Mouse (Mus musculus) hindbrain, embryonic 16.5 days (tissue): ENCODE data around the gene Sdk2. TPM values are rescaled to one million over a fixed set of nuclear protein-coding genes. Genes with fewer than 3 reads are reported as not detected.

Source experiments
- ATAC-seq: fragments of 200-750 bp; cut with Nextera tagmentation; 2 replicates; pipeline ENCODE4 v1.8.0; 2017; ENCODE audit warnings: moderate TSS enrichment, moderate library complexity
- H3K27ac ChIP-seq: fragments of 300-500 bp; sonication (generic); 2 replicates; pipeline ENCODE4 v1.5.1; 2014; ENCODE audit warnings: low read depth, mild to moderate bottlenecking, control low read depth, low read length, moderate library complexity
- H3K27me3 ChIP-seq: fragments of 300-500 bp; sonication (generic); replicated peaks from 2 replicates; pipeline ENCODE4 v1.6.1; 2014; ENCODE audit warnings: low read length; ENCODE audit not compliant: control insufficient read depth, insufficient read depth
- H3K36me3 ChIP-seq: fragments of 300-500 bp; sonication (generic); 2 replicates; pipeline ENCODE4 v1.6.1; 2014; ENCODE audit warnings: mild to moderate bottlenecking, low read length, moderate library complexity, mixed read lengths; ENCODE audit not compliant: control insufficient read depth, insufficient read depth
- H3K4me1 ChIP-seq: fragments of 300-500 bp; sonication (generic); 2 replicates; pipeline ENCODE4 v1.6.1; 2014; ENCODE audit warnings: low read depth, low read length; ENCODE audit not compliant: control insufficient read depth, insufficient read depth
- H3K4me2 ChIP-seq: fragments of 300-500 bp; sonication (generic); 2 replicates; pipeline ENCODE4 v1.6.1; 2014; ENCODE audit warnings: mild to moderate bottlenecking, low read length, control low read depth, moderate library complexity
- H3K4me3 ChIP-seq: fragments of 300-500 bp; sonication (generic); 2 replicates; pipeline ENCODE4 v1.5.1; 2014; ENCODE audit warnings: mild to moderate bottlenecking, low read length, control low read depth, moderate library complexity
- H3K9ac ChIP-seq: fragments of 300-500 bp; sonication (generic); 2 replicates; pipeline ENCODE4 v1.6.1; 2014; ENCODE audit warnings: low read depth, mild to moderate bottlenecking, control low read depth, low read length, moderate library complexity
- H3K9me3 ChIP-seq: fragments of 300-500 bp; sonication (generic); 2 replicates; pipeline ENCODE4 v1.6.1; 2014; ENCODE audit warnings: mild to moderate bottlenecking, low read length, moderate library complexity; ENCODE audit not compliant: control insufficient read depth
- WGBS: fragments of 180-500 bp; shearing (Covaris S2); extraction: QIAGEN DNeasy Blood & Tissue Kit; methylation state at CpG from one replicate; pipeline ENCODE4 v1.1.7; 2014; 5-methylcytosine and 5-hydroxymethylcytosine counted together
- polyA plus RNA-seq: library from polyadenylated mRNA; unstranded; fragments of >200 nt; fragmentation: Nextera tagmentation; extraction: Ambion mirVana; gene quantifications from 2 replicates; pipeline ENCODE4 v1.2.1, GENCODE M21; 2015

Gene Sdk2
- polyA plus RNA-seq, 1 experiment from 2014 or later = 3.3 TPM

DNA sequence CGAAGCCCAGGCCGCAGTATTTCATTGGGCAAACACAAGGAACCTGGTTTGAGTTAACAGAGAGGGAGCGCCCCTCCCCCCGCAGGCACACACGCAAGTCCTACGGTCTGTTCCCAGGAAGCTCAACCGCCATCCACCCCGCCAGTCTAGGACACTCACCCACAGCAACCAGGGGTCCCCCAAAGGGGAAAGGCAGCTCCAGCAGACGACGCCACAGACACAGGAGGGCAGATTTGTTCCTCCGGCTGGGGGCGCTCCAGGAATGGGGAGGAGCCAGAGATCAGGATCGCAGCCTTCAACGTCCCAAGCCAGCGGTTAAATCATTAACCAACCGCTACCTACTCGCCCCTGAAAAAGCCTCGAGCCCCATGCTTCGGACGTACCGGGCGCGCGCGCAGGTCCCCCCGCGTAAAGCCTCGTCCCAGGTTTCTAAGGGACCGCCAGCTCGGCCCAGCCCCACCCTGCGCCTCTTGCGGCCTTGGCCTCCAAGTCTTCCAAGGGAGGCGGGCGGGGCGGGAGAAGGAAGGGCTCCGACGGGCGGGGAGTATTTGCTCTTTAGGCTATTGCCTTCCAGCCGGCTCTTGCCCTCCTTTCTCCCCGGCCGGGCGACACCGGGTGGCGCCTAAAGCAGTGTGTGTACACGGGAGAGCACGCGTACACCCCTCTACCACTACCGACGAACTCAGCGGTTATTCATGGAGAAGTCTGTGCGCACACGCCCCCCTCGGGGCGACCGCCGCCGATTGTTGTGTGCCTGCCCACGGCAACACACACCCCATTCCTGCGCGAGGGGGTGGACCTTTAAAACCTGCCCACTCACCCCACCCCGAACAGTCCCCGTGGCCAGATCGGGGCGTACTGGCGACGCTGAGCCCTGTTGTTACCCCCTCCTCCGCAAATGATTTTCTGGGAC is 316.0 kb downstream of the Sdk2 start:
- WGBS = under 1% methylated on average over 64 of the region's 67 CpGs
- Histone ChIP-seq H3K4me3 (peak overlapping the region; percentile 94), H3K36me3 (no peaks in the 10 kb centered on the region), H3K4me2 (peak overlapping the region; percentile 90), H3K4me1 (peaks cover 35% of the 10 kb centered on the region), H3K27ac (peak overlapping the region; percentile 97), H3K27me3 (no peaks in the 10 kb centered on the region), H3K9me3 (no peaks in the 10 kb centered on the region), H3K9ac (peak overlapping the region; percentile 99)
- peak; percentile 46 for ATAC-seq

DNA sequence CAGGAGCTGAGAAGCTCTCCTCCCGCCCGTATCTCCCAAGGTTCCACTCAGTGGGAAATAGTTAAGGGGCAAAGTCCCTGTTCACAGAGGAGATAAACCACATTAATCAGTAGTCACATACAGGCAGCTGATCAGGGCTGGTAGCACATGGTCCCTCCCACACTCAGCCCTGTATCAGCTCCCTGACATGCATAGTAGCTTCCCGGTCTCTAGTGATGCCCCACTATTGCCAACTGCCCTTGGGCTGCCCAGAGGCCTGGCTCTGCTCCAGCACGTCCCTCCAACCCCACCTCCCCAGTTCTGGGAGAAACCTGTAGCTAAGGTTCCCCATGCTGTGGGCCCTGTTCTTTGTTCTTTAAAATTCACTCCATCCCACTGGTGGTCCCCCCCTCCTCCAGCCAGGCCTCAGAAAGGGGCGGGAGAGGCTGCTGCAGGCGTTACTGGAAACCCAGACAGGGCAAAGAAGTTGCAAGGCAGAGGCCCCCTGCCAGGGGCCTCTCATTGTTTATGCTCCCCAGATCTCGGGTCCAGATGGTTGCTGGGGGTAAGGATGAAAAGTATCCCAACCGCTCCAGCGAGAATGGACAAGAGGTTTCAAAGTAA is 317.0 kb downstream of the Sdk2 start:
- 1% methylated on average over 9 of the region's 9 CpGs for WGBS
- Histone ChIP-seq H3K4me3 (peak overlapping the region; percentile 94), H3K4me1 (peaks cover 35% of the 10 kb centered on the region), H3K9ac (peak overlapping the region; percentile 99), H3K9me3 (no peaks in the 10 kb centered on the region), H3K36me3 (no peaks in the 10 kb centered on the region), H3K27ac (peak overlapping the region; percentile 97), H3K27me3 (no peaks in the 10 kb centered on the region), H3K4me2 (peak overlapping the region; percentile 90)
- peak; percentile 32; the same call in 1 of the 2 replicates for ATAC-seq

DNA sequence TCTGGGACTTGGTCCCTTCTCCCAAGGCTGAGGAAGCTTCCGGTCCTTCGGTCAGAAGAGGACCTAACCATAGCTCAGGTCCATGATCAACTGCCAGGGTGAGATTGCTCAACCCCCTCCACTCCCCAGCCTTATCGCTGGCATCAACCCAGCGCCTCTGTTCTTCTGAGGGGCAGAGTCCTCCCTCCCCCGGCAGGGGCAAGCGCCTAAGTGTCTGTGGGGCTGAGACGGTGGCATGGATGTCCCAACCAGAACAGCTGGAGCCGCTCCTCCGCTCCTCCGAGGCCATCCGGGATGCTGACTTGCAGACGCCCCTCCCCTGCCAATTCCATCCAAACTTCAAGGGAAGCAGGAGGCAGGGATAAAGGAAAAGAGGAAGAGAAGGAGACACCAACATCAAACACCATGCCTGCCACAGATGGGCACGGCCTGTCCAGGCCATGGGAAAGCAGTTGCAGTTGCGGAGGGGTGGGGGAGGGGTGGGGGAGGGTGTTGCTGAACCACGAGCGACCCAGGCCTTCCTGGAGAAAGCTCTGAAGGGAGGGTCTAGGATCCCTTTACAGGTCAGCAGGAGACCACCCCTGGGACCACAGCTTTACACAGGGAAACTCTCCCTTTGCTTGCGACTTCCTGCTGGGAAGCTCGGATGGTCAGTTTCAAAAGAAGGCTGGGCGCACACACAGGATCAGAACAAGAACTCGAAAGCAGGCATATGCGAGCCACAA is 317.9 kb downstream of the Sdk2 start:
- no peaks in the 10 kb centered on the region for H3K36me3 ChIP-seq
- H3K27ac ChIP-seq = peak overlapping the region; percentile 97

DNA sequence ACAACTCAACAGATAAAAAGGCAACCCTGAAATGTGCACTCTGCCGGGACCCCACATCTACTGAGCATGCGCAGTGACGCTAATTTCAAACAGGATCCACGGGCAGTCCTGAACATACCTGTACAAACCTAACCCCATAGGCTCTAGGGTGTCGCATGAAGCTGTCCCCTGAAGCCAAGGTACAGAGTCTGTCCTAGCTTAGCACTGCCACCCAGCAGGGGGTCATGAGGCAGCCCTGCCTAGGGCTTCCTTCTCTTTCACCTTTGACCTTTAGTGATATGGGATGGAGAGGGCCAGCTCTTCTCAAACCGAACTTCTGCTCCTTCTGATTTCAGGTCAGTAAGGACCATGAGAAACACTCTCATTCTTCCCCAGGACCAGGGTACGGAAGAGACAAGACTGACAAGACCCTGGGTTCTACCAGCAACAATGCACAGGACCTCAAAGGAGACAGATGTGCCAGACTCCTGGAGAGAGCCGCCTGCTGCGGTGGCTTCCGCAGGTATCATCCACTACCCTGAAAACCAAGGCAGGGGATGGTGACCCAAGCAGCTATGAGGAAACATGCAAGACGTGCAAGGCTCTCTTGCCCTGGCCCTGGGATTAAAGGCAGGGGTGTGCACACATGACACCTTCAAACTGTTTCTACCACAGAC is 319.0 kb downstream of the Sdk2 start:
- H3K4me3 ChIP-seq = no peak overlapping the region
- H3K27me3 ChIP-seq = no peaks in the 10 kb centered on the region
- 0 out of 2 replicates have a peak, but pooled peaks cover 5% of the 10 kb centered on the region for H3K36me3 ChIP-seq
- H3K9me3 ChIP-seq = no peaks in the 10 kb centered on the region
- H3K4me1 ChIP-seq = peaks cover 35% of the 10 kb centered on the region
- peak overlapping the region; percentile 90 for H3K4me2 ChIP-seq
- 0 out of 2 replicates have a peak overlapping the region, but pooled peaks have one; percentile 18 for H3K9ac ChIP-seq
- WGBS = 77% methylated on average over 11 of the region's 11 CpGs
- ATAC-seq = no peak
- H3K27ac ChIP-seq = no peak overlapping the region

More for the DNA sequence above, 317.9 kb downstream of the Sdk2 start:
- ATAC-seq = no peak
- peak overlapping the region; percentile 90 for H3K4me2 ChIP-seq
- H3K9ac ChIP-seq = peak overlapping the region; percentile 99
- peaks cover 35% of the 10 kb centered on the region for H3K4me1 ChIP-seq
- no peaks in the 10 kb centered on the region for H3K27me3 ChIP-seq
- 12% methylated on average over 21 of the region's 21 CpGs for WGBS
- peak overlapping the region; percentile 94 for H3K4me3 ChIP-seq
- no peaks in the 10 kb centered on the region for H3K9me3 ChIP-seq

DNA sequence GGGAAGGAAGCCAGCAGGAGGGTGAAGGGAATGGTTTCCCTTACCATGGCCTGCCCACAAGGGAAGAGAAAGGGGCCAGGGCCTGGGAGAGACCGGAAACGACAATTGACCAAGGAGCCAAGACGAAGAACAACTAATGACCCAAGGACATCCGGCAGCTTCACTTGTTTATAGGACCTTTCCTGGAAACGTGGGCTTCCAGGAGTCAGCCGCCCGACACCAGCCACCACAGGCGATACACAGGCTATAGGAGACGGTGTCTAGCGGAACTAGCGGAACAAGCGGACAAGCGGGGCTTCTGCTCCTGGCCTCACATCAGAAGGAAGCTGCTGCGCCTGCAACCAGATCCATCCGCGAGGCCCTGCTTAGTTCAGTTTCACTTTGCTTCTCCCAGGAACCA is 319.8 kb downstream of the Sdk2 start:
- WGBS = 73% methylated on average over 16 of the region's 16 CpGs
- Histone ChIP-seq H3K4me1 (peaks cover 34% of the 10 kb centered on the region), H3K27ac (no peak overlapping the region; the same call in 1 of the 2 replicates), H3K4me3 (no peak overlapping the region), H3K4me2 (peak overlapping the region; percentile 5; the same call in 1 of the 2 replicates), H3K9me3 (no peaks in the 10 kb centered on the region), H3K27me3 (no peaks in the 10 kb centered on the region), H3K36me3 (0 out of 2 replicates have a peak, but pooled peaks cover 5% of the 10 kb centered on the region), H3K9ac (no peak overlapping the region)
- no peak for ATAC-seq

DNA sequence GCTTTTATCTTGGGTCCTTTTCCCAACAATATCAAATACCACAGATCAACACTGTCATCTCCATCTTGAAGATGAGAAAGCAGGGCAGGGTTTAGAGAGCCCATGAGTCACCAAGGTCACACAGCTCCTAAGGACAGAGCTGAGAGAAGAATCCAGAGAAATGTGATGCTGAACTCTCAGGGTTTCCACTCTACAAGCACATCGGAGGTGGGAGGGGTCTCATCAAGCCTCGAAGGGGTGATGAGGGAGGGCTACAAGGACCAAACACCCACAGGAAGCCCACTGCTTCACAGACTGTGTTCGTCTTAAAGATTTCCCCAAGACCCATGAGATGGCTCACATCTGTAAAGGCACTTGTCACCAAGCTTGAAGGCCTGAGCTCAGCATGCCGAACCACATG is 320.9 kb downstream of the Sdk2 start:
- Histone ChIP-seq H3K9ac (no peak overlapping the region), H3K27ac (no peak overlapping the region), H3K27me3 (no peaks in the 10 kb centered on the region), H3K36me3 (0 out of 2 replicates have a peak, but pooled peaks cover 5% of the 10 kb centered on the region), H3K4me3 (no peak overlapping the region), H3K9me3 (no peaks in the 10 kb centered on the region), H3K4me2 (no peak overlapping the region), H3K4me1 (peaks cover 31% of the 10 kb centered on the region)
- 72% methylated on average over 4 of the region's 4 CpGs for WGBS
- no peak for ATAC-seq

DNA sequence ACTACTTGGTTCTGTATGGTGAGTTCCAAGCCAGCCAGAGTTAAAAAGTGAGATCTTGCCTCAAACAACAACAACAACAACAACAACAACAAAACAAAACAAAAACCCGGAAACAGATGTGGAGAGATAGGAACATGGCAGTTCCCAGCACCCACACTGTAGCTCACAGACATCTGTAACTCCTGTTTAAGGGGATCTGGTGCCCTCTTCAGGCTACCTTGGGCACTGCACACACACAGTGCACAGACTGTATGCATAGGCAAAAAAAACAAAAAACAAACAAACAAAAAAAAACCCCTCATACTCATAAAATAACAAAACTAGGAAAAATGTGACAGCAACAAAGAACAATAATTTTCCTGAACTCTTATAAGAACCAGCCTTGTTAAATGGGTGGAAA is 323.8 kb downstream of the Sdk2 start:
- Histone ChIP-seq H3K9ac (no peak overlapping the region), H3K27me3 (no peaks in the 10 kb centered on the region), H3K4me3 (no peak overlapping the region), H3K9me3 (no peaks in the 10 kb centered on the region), H3K4me2 (no peak overlapping the region), H3K36me3 (0 out of 2 replicates have a peak, but pooled peaks cover 5% of the 10 kb centered on the region), H3K4me1 (peaks cover 15% of the 10 kb centered on the region), H3K27ac (no peak overlapping the region)
- ATAC-seq = no peak
- WGBS = 88% methylated on average over 1 of the region's 1 CpGs

DNA sequence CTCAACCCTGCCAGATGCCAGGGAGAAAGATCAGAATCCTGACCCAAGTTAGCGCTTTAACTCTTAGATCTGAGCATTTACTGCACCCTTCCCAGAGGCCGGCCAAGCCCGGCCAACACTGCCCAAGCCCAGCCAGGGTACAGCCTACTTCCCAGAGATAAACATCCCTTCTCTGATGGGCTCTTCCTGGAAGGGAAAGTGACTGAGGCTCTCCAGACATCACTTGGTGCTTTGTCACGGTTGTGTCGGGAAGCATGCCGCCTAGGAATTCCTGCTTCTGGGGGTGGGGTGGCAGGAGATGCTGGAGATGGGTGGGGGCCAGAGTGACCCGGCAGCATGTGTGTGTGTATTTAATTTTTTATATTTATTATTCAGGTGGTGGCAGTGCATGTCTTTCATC is 326.7 kb downstream of the Sdk2 start:
- no peak for ATAC-seq
- 86% methylated on average over 7 of the region's 7 CpGs for WGBS
- H3K27me3 ChIP-seq = no peaks in the 10 kb centered on the region
- H3K36me3 ChIP-seq = 0 out of 2 replicates have a peak, but pooled peaks cover 5% of the 10 kb centered on the region
- no peak overlapping the region for H3K4me3 ChIP-seq
- H3K4me2 ChIP-seq = no peak overlapping the region
- H3K4me1 ChIP-seq = peaks cover 7% of the 10 kb centered on the region
- H3K27ac ChIP-seq = no peak overlapping the region
- H3K9ac ChIP-seq = no peak overlapping the region
- no peaks in the 10 kb centered on the region for H3K9me3 ChIP-seq
